Mouse (Mus musculus) kidney, adult 2 months (tissue): ENCODE data around the gene Pifo.

Source experiments
- CTCF ChIP-seq: fragments of 200-500 bp; conservative IDR thresholded peaks from 2 replicates; pipeline ENCODE4 v1.5.1; 2011; ENCODE audit warnings: low read depth, mild to moderate bottlenecking, control low read depth, low read length, moderate library complexity, mixed read lengths; ENCODE audit not compliant: insufficient read depth, insufficient read length
- POLR2A ChIP-seq: fragments of 200-500 bp; IDR thresholded peaks from one replicate; pipeline ENCODE4 v1.6.1; 2011; ENCODE audit warnings: low read depth, low read length, control low read depth

- TF ChIP-seq CTCF: no peak
- TF ChIP-seq POLR2A: no peak
Measured at GRCm38 (mm10) chr3:105958204-105958603, 56.2 kb downstream of the Pifo start.
